Comparison of ENCODE assay signal across 24 mouse cellular contexts in genomic region chr12:38854751-38855150, GRCm38 (mm10).
DNase-seq lines count a peak whose midpoint lies in the region; ATAC-seq lines count a peak whose summit lies in the region.
"Had no signal": no experiment of that assay in that cellular context is flagged by ENCODE, and none has a peak within 500 bp of the region (broad histone marks: within the 10 kb centered on the region; RNA-seq: fewer than 3 reads in every experiment).

No protein-coding gene starts in this region.

- 25% methylated on average over 6 of the region's 6 CpGs for WGBS in forebrain, embryonic 13.5 days
- WGBS in hindbrain, embryonic 10.5 days, result 89% methylated on average over 6 of the region's 6 CpGs

- H3K27ac ChIP-seq in forebrain, embryonic 13.5 days, result no peak overlapping the region
- no peak overlapping the region for H3K27ac ChIP-seq in hindbrain, embryonic 10.5 days
- H3K27ac ChIP-seq: heart, embryonic 13.5 days; hindbrain, postnatal 0 days; intestine, embryonic 15.5 days; liver, embryonic 12.5 days; midbrain, embryonic 15.5 days had no signal

- H3K4me3 ChIP-seq in forebrain, embryonic 13.5 days, result no peak overlapping the region
- no peak overlapping the region for H3K4me3 ChIP-seq in hindbrain, embryonic 10.5 days
- H3K4me3 ChIP-seq: heart, embryonic 13.5 days; intestine, embryonic 15.5 days; liver, embryonic 12.5 days; midbrain, embryonic 15.5 days had no signal

- no peaks in the 10 kb centered on the region for H3K9me3 ChIP-seq in forebrain, embryonic 13.5 days (replicated peaks)
- H3K9me3 ChIP-seq in hindbrain, embryonic 10.5 days, result no peaks in the 10 kb centered on the region
- H3K9me3 ChIP-seq: heart, embryonic 13.5 days; intestine, embryonic 15.5 days; liver, embryonic 12.5 days; midbrain, embryonic 15.5 days had no signal

- intact Hi-C loops in gastrocnemius, postnatal 14 days (cut with DNase I; ENCODE audit: low total_unique reads), result no loop called here

- H3K4me2 ChIP-seq in forebrain, embryonic 13.5 days, result peak overlapping the region; percentile 17; the same call in 1 of the 2 replicates
- H3K4me2 ChIP-seq: heart, embryonic 13.5 days; intestine, embryonic 15.5 days; liver, embryonic 12.5 days; midbrain, embryonic 15.5 days had no signal

- 0 out of 2 replicates have a peak, but pooled peaks cover 4% of the 10 kb centered on the region for H3K36me3 ChIP-seq in forebrain, embryonic 13.5 days (ENCODE audit: poor library complexity, severe bottlenecking)
- peaks cover 5% of the 10 kb centered on the region; the same call in 1 of the 2 replicates for H3K36me3 ChIP-seq in hindbrain, embryonic 10.5 days
- H3K36me3 ChIP-seq: intestine, embryonic 15.5 days; liver, embryonic 12.5 days; midbrain, embryonic 15.5 days had no signal

- no peaks in the 10 kb centered on the region for H3K27me3 ChIP-seq in forebrain, embryonic 13.5 days
- no peaks in the 10 kb centered on the region for H3K27me3 ChIP-seq in hindbrain, embryonic 10.5 days (ENCODE audit: insufficient read depth, poor library complexity, severe bottlenecking)
- H3K27me3 ChIP-seq: heart, embryonic 13.5 days; intestine, embryonic 15.5 days; liver, embryonic 12.5 days; midbrain, embryonic 15.5 days; Patski had no signal

- peak; percentile 39; the same call in 1 of the 2 replicates for ATAC-seq in forebrain, embryonic 13.5 days
- ATAC-seq in megakaryocyte, adult 5-6 weeks (ENCODE audit: poor library complexity, severe bottlenecking), result peak; percentile 55
- ATAC-seq: hindbrain, postnatal 0 days; intestine, embryonic 15.5 days; liver, embryonic 12.5 days; liver, postnatal 0 days; midbrain, embryonic 15.5 days had no signal

- peak; percentile 10 for DNase-seq in retina, postnatal 1 day
- no peak for DNase-seq in retina, embryonic 14.5 days (ENCODE audit: low spot score)
- DNase-seq in heart, adult 11 months, result no peak
- no peak for DNase-seq in gastrocnemius, postnatal 14 days
- no peak for DNase-seq in hindbrain, embryonic 10.5 days (ENCODE audit: low spot score)
- DNase-seq: adrenal gland, postnatal 14 days; cerebellum, postnatal 10 days; gastrocnemius, postnatal 10 days; heart, postnatal 10 days; kidney, adult 2 months; kidney, postnatal 36 days; left cerebral cortex, postnatal 4 days; liver, postnatal 0 days; lung, postnatal 36 days; thymus, adult 2 months; thymus, postnatal 36 days had no signal

- H3K4me1 ChIP-seq in forebrain, embryonic 13.5 days, result peaks cover 13% of the 10 kb centered on the region
- H3K4me1 ChIP-seq in hindbrain, embryonic 10.5 days (replicated peaks), result 0 out of 2 replicates have a peak, but pooled peaks cover 2% of the 10 kb centered on the region
- H3K4me1 ChIP-seq: heart, embryonic 13.5 days; intestine, embryonic 15.5 days; liver, embryonic 12.5 days had no signal

- no peak overlapping the region for H3K9ac ChIP-seq in forebrain, embryonic 13.5 days
- H3K9ac ChIP-seq: heart, embryonic 13.5 days; intestine, embryonic 15.5 days; liver, embryonic 12.5 days; liver, postnatal 0 days; midbrain, embryonic 15.5 days had no signal
